Comparison of ENCODE assay signal across 8 mouse cellular contexts in the genomic region with DNA sequence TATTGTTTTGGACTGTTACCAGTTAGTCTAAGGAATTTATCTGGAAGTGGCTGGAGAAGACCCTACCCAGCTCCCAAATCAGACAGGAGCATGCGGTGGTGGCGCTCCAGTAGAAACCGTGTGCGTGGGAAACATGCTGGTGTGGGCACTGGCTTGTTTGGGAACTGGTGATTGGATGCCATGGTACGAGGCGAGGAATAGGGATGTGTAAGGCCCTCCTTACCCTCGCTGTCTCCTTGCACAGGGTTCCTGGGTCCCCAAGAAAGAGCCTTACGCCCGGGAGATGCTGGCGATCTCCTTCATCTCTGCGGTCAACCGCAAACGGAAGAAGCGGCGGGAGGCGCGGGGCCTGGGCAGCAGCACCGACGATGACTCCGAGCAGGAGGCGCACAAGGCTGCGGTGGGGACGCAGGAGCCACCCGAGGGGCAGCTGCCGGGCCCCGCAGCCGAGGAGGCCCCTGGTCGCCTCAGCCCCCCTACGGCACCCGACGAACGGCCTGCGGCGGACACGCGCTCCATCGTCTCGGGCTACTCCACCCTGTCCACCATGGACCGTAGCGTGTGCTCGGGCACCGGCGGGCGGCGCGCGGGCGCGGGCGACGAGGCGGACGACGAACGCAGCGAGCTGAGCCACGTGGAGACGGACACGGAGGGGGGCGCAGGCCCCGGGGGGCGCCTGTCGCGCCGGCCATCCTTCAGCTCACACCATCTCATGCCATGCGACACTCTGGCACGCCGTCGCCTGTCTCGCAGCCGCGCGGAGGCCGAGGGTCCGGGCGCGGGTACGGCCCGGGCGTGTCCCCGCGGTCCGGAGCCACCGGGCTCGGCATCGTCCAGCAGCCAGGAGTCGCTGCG. TPM values are rescaled to one million over a fixed set of nuclear protein-coding genes. Genes with fewer than 3 reads are reported as not detected.
DNase-seq lines count a peak whose midpoint lies in the region; ATAC-seq and TF ChIP-seq lines count a peak whose summit lies in the region.

A gene (minus strand): TSS at position 476 of the 855 bp plus-strand sequence.

- 33% methylated on average over 37 of the region's 88 CpGs for WGBS in limb, embryonic 14.5 days
- 40% methylated on average over 87 of the region's 88 CpGs for WGBS in stomach, embryonic 15.5 days

- peaks cover 11% of the 10 kb centered on the region for H3K4me1 ChIP-seq in limb, embryonic 14.5 days (ENCODE audit: control insufficient read depth, insufficient read depth, low read length)
- H3K4me1 ChIP-seq in stomach, embryonic 15.5 days = 0 out of 2 replicates have a peak, but pooled peaks cover 11% of the 10 kb centered on the region

- ATAC-seq in limb, embryonic 14.5 days (ENCODE audit: low FRiP score, low read depth) = no peak
- ATAC-seq in stomach, embryonic 15.5 days (ENCODE audit: insufficient read depth, low FRiP score, low read depth) = no peak

- H3K9me3 ChIP-seq in limb, embryonic 14.5 days (ENCODE audit: control insufficient read depth, low read length) = no peaks in the 10 kb centered on the region
- H3K9me3 ChIP-seq in stomach, embryonic 15.5 days = no peaks in the 10 kb centered on the region

- H3K27ac ChIP-seq in limb, embryonic 14.5 days (replicated peaks; ENCODE audit: low read depth, low read length) = no peak within 1 kb of the TSS
- H3K27ac ChIP-seq in stomach, embryonic 15.5 days = no peak within 1 kb of the TSS

- peaks cover 34% of the 10 kb centered on the region for H3K27me3 ChIP-seq in limb, embryonic 14.5 days (ENCODE audit: control insufficient read depth, insufficient read depth, low read length)
- H3K27me3 ChIP-seq in stomach, embryonic 15.5 days (replicated peaks) = peaks cover 26% of the 10 kb centered on the region

- peak within 1 kb of the TSS; percentile 45 for H3K4me2 ChIP-seq in limb, embryonic 14.5 days (replicated peaks; ENCODE audit: low read depth, low read length, severe bottlenecking)
- peak within 1 kb of the TSS; percentile 39 for H3K4me2 ChIP-seq in stomach, embryonic 15.5 days

- DNase-seq in embryo, embryonic 10.5 days (ENCODE audit: low spot score) = peak; percentile 25
- no peak for DNase-seq in embryo, embryonic 10 days (ENCODE audit: low spot score)
- peak; percentile 53 for DNase-seq in retina, postnatal 1 day
- DNase-seq in retina, embryonic 14.5 days (ENCODE audit: low spot score) = no peak
- no peak for DNase-seq in limb, embryonic 14.5 days (ENCODE audit: low spot score)
- DNase-seq in right cerebral cortex, postnatal 4 days = no peak
- DNase-seq in thymus, postnatal 10 days (ENCODE audit: low spot score in 2 of 2) = no peak

- no peak for TF ChIP-seq POLR2A in limb, embryonic 14.5 days (IDR thresholded peaks at IDR 0.05; ENCODE audit: borderline replicate concordance, extremely low read depth, insufficient read depth, insufficient read length)

- H3K9ac ChIP-seq in limb, embryonic 14.5 days (ENCODE audit: low read depth, low read length, severe bottlenecking) = peak within 1 kb of the TSS; percentile 28
- H3K9ac ChIP-seq in stomach, embryonic 15.5 days = no peak within 1 kb of the TSS

- peaks cover 47% of the 10 kb centered on the region for H3K36me3 ChIP-seq in limb, embryonic 14.5 days (ENCODE audit: control insufficient read depth, insufficient read depth, low read length)
- peaks cover 6% of the 10 kb centered on the region; the same call in 1 of the 2 replicates for H3K36me3 ChIP-seq in stomach, embryonic 15.5 days

- peak within 1 kb of the TSS; percentile 31 for H3K4me3 ChIP-seq in limb, embryonic 14.5 days (replicated peaks; ENCODE audit: low read length)
- H3K4me3 ChIP-seq in stomach, embryonic 15.5 days (replicated peaks) = peak within 1 kb of the TSS; percentile 16

RNA-seq across cellular contexts. Expression of the gene that starts here (rescaled TPM):
- not detected in 2 replicates for polyA plus RNA-seq in limb, embryonic 14.5 days (2012; rRNA removed)
- polyA plus RNA-seq in limb, embryonic 14.5 days (2014; fragmentation: Nextera tagmentation; extraction: Ambion mirVana) = 0.19 and 0.36 TPM in 2 replicates
- 0.71 and 0.89 TPM in 2 replicates for polyA plus RNA-seq in stomach, embryonic 15.5 days (2015; fragmentation: Nextera tagmentation; extraction: Ambion mirVana)

Comparison
In these comparisons a context has a peak if more than half of its experiments do, and no peak if none do; other contexts are left out.
1. DNase-seq: peak in embryo, embryonic 10.5 days (single experiment) and retina, postnatal 1 day (single experiment); none in embryo, embryonic 10 days (single experiment), retina, embryonic 14.5 days (single experiment), limb, embryonic 14.5 days (single experiment), right cerebral cortex, postnatal 4 days (single experiment) and thymus, postnatal 10 days (0 of 2).